Mouse (Mus musculus) spleen, adult 2 months (tissue): ENCODE measurements around the gene Fry.

Experiments
- CTCF ChIP-seq: fragments of 200-500 bp; IDR thresholded peaks from 2 replicates; pipeline ENCODE4 v1.5.1; 2011; ENCODE audit warnings: mild to moderate bottlenecking, inconsistent platforms; ENCODE audit not compliant: insufficient read depth, insufficient read length, insufficient replicate concordance; ENCODE audit errors: extremely low read depth
- POLR2A ChIP-seq: fragments of 200-500 bp; IDR thresholded peaks from 2 replicates; pipeline ENCODE4 v1.6.1; 2011; ENCODE audit warnings: low read depth, low read length, inconsistent platforms

- TF ChIP-seq POLR2A, result no peak
- no peak for TF ChIP-seq CTCF
These were observed 296.4 kb downstream of the Fry start for GRCm38 (mm10) chr5:150414823-150415222.
